Mouse (Mus musculus) E14TG2a.4 (cell line): ENCODE measurements around the gene Tbc1d1.
A peak's percentile ranks its signal among the peaks of the same experiment; 100 is the strongest.

Experiments used
- H3K27me3 ChIP-seq: 2 replicates; pipeline ENCODE4 v1.6.1; 2014; ENCODE audit warnings: low read length, control low read depth; ENCODE audit not compliant: insufficient read depth
- H3K36me3 ChIP-seq: 2 replicates; pipeline ENCODE4 v1.6.1; 2014; ENCODE audit warnings: low read length, control low read depth; ENCODE audit not compliant: insufficient read depth
- H3K4me1 ChIP-seq: replicated peaks from 2 replicates; pipeline ENCODE4 v1.6.1; 2014; ENCODE audit warnings: low read depth, low read length, control low read depth
- H3K4me3 ChIP-seq: replicated peaks from 2 replicates; pipeline ENCODE4 v1.5.1; 2014; ENCODE audit warnings: mild to moderate bottlenecking, low read length
- H3K9me3 ChIP-seq: 2 replicates; pipeline ENCODE4 v1.6.1; 2014; ENCODE audit warnings: low read length, control low read depth
- CTCF ChIP-seq: conservative IDR thresholded peaks from 2 replicates; pipeline ENCODE4 v1.5.1; 2014; ENCODE audit warnings: low read length
- NANOG ChIP-seq: IDR thresholded peaks from 2 replicates; pipeline ENCODE4 v1.6.1; 2014; ENCODE audit warnings: borderline replicate concordance, low read length, mixed read lengths
- POU5F1 ChIP-seq: IDR thresholded peaks from 2 replicates; pipeline ENCODE4 v1.6.1; 2014; ENCODE audit warnings: low read length, borderline replicate concordance

The Tbc1d1 gene

GRCm38 (mm10) chr5:64265145-64265544 is 109.0 kb downstream of the Tbc1d1 start:
- Histone ChIP-seq H3K27me3 (no peaks in the 10 kb centered on the region), H3K4me1 (peaks cover 21% of the 10 kb centered on the region), H3K36me3 (peaks cover 26% of the 10 kb centered on the region), H3K9me3 (no peaks in the 10 kb centered on the region), H3K4me3 (no peak overlapping the region)
- peak; percentile 94 for TF ChIP-seq CTCF
- no peak for TF ChIP-seq NANOG
- no peak for TF ChIP-seq POU5F1

GRCm38 (mm10) chr5:64265906-64266305 is 109.8 kb downstream of the Tbc1d1 start:
- Histone ChIP-seq H3K9me3 (no peaks in the 10 kb centered on the region), H3K4me1 (peaks cover 22% of the 10 kb centered on the region), H3K4me3 (no peak overlapping the region), H3K36me3 (peaks cover 30% of the 10 kb centered on the region), H3K27me3 (no peaks in the 10 kb centered on the region)
- no peak for TF ChIP-seq NANOG
- TF ChIP-seq CTCF: no peak
- no peak for TF ChIP-seq POU5F1

- peaks cover 36% of the 10 kb centered on the region for H3K36me3 ChIP-seq
- H3K4me1 ChIP-seq: peaks cover 28% of the 10 kb centered on the region
- no peak overlapping the region for H3K4me3 ChIP-seq
- TF ChIP-seq CTCF: no peak
- no peak for TF ChIP-seq NANOG
- TF ChIP-seq POU5F1: no peak
- H3K27me3 ChIP-seq: no peaks in the 10 kb centered on the region
- H3K9me3 ChIP-seq: no peaks in the 10 kb centered on the region
Measured at GRCm38 (mm10) chr5:64266534-64266933, 110.4 kb downstream of the Tbc1d1 start.

GRCm38 (mm10) chr5:64267279-64267678 is 111.2 kb downstream of the Tbc1d1 start:
- H3K27me3 ChIP-seq: no peaks in the 10 kb centered on the region
- no peaks in the 10 kb centered on the region for H3K9me3 ChIP-seq
- no peak overlapping the region for H3K4me3 ChIP-seq
- H3K36me3 ChIP-seq: peaks cover 42% of the 10 kb centered on the region
- H3K4me1 ChIP-seq: peaks cover 35% of the 10 kb centered on the region
- no peak for TF ChIP-seq POU5F1
- TF ChIP-seq CTCF: no peak
- TF ChIP-seq NANOG: no peak

- Histone ChIP-seq H3K4me1 (peaks cover 45% of the 10 kb centered on the region), H3K4me3 (no peak overlapping the region), H3K9me3 (no peaks in the 10 kb centered on the region), H3K36me3 (peaks cover 29% of the 10 kb centered on the region), H3K27me3 (no peaks in the 10 kb centered on the region)
- TF ChIP-seq NANOG (no peak), POU5F1 (no peak), CTCF (no peak)
Measured at GRCm38 (mm10) chr5:64269669-64270068, 113.6 kb downstream of the Tbc1d1 start.

GRCm38 (mm10) chr5:64273517-64273916 is 117.4 kb downstream of the Tbc1d1 start:
- TF ChIP-seq NANOG: no peak
- TF ChIP-seq CTCF: no peak
- TF ChIP-seq POU5F1: no peak
- Histone ChIP-seq H3K9me3 (no peaks in the 10 kb centered on the region), H3K36me3 (peaks cover 53% of the 10 kb centered on the region), H3K4me3 (no peak overlapping the region), H3K27me3 (no peaks in the 10 kb centered on the region), H3K4me1 (peaks cover 40% of the 10 kb centered on the region)

GRCm38 (mm10) chr5:64274296-64274695 is 118.2 kb downstream of the Tbc1d1 start:
- H3K9me3 ChIP-seq: no peaks in the 10 kb centered on the region
- H3K4me3 ChIP-seq: no peak overlapping the region
- no peaks in the 10 kb centered on the region for H3K27me3 ChIP-seq
- H3K36me3 ChIP-seq: peaks cover 60% of the 10 kb centered on the region
- H3K4me1 ChIP-seq: peaks cover 40% of the 10 kb centered on the region
- TF ChIP-seq POU5F1 (no peak), NANOG (no peak), CTCF (no peak)

- no peaks in the 10 kb centered on the region for H3K27me3 ChIP-seq
- H3K36me3 ChIP-seq: peaks cover 66% of the 10 kb centered on the region
- peaks cover 36% of the 10 kb centered on the region for H3K4me1 ChIP-seq
- no peak overlapping the region for H3K4me3 ChIP-seq
- TF ChIP-seq POU5F1 (no peak), NANOG (no peak), CTCF (peak; percentile 56)
- H3K9me3 ChIP-seq: no peaks in the 10 kb centered on the region
Measured at GRCm38 (mm10) chr5:64274738-64275451, 118.8 kb downstream of the Tbc1d1 start.
